Mouse (Mus musculus): ENCODE results near the gene 4930469K13Rik.

GRCm38 (mm10) chr11:34034008-34034505, 64.3 kb downstream of the 4930469K13Rik start:
- TF ChIP-seq GATA1 (IDR thresholded peaks at IDR 0.05; ENCODE audit: borderline replicate concordance, low read length) (no peak), FLI1 (IDR thresholded peaks at IDR 0.05; ENCODE audit: low read length) (no peak)
